Mouse (Mus musculus) urinary bladder, postnatal 4 days (tissue): Measurements from ENCODE around the gene Fxyd5.

Source experiments
- DNase-seq, 2 experiments: peaks; one replicate each; pipeline ENCODE4 v3.0.0; 2021 to 2022; ENCODE audit warnings: low spot score in 2 of 2

Gene Fxyd5

DNA sequence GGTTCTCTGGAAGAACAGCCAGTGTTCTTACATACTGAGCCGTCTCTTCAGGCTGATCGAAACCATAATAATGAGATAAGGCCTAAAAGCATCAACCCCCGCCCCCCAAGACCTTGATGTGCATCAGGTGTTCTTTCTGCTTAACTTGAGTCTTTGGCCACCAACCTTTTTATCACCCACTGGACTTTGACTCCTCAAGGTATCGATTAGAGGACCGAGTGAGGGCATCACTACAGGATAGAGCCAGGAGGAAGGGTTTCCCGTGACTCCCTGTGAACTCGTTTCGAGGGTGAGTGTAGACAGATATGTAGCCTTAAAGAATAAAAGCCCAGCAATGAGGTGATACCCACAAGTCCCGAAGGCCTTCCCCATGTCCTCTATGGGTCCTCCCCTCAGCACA lies 56.9 kb downstream of the Fxyd5 start:
- no peak for DNase-seq
